Mouse (Mus musculus) liver, embryonic 12.5 days (tissue): ENCODE measurements at regions not wholly inside any gene's neighbourhood (a gene's known extent, or its start where the extent isn't known, plus 50 kb on each side); places are given as distances from the start of the nearest gene placed in this dataset.

Source experiments
- ATAC-seq: fragments of 200-750 bp; cut with Nextera tagmentation; 2 replicates; pipeline ENCODE4 v1.8.0; 2017; ENCODE audit warnings: moderate number of reproducible peaks, mild to moderate bottlenecking, moderate library complexity
- H3K27ac ChIP-seq: fragments of 300-500 bp; sonication (generic); 2 replicates; pipeline ENCODE4 v1.5.1; 2016; ENCODE audit warnings: mild to moderate bottlenecking
- H3K27me3 ChIP-seq: fragments of 300-500 bp; sonication (generic); replicated peaks from 2 replicates; pipeline ENCODE4 v1.6.1; 2016; ENCODE audit warnings: mild to moderate bottlenecking, moderate library complexity
- H3K36me3 ChIP-seq: fragments of 300-500 bp; sonication (generic); 2 replicates; pipeline ENCODE4 v1.6.1; 2016; ENCODE audit warnings: mild to moderate bottlenecking, moderate library complexity
- H3K4me1 ChIP-seq: fragments of 300-500 bp; sonication (generic); 2 replicates; pipeline ENCODE4 v1.6.1; 2016
- H3K4me2 ChIP-seq: fragments of 300-500 bp; sonication (generic); 2 replicates; pipeline ENCODE4 v1.6.1; 2016; ENCODE audit warnings: mild to moderate bottlenecking, moderate library complexity
- H3K4me3 ChIP-seq: fragments of 300-500 bp; sonication (generic); 2 replicates; pipeline ENCODE4 v1.5.1; 2016; ENCODE audit warnings: mild to moderate bottlenecking, moderate library complexity
- H3K9ac ChIP-seq: fragments of 300-500 bp; sonication (generic); 2 replicates; pipeline ENCODE4 v1.6.1; 2016; ENCODE audit warnings: mild to moderate bottlenecking, moderate library complexity
- H3K9me3 ChIP-seq: fragments of 300-500 bp; sonication (generic); replicated peaks from 2 replicates; pipeline ENCODE4 v1.6.1; 2016; ENCODE audit warnings: mild to moderate bottlenecking, moderate library complexity
- WGBS: fragments of 180-500 bp; shearing (Covaris S2); methylation state at CpG from one replicate; pipeline ENCODE4 v1.1.7; 2016; ENCODE audit not compliant: insufficient replicate concordance; 5-methylcytosine and 5-hydroxymethylcytosine counted together

DNA sequence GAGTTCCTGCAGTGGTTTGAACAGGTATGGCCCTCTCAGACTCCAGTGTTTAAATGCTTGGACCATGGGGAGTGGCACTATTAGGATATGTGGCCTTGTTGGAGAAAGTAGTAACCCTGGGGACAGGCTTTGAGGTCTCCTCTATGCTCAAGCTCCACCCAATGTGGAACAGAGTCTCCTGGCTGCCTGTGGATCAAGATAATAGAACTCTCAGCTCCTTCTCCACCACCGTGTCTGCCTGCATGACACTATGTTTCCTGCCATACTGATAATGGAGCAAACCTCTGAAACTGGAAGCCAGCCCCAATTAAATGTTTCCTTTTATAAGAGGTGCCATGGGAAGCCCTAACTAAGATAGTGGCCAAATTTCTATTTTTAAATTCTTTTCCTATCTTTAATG is 252.2 kb downstream of the Sox4 start:
- H3K36me3 ChIP-seq, result no peaks in the 10 kb centered on the region
- 0 out of 2 replicates have a peak, but pooled peaks cover 6% of the 10 kb centered on the region for H3K4me1 ChIP-seq
- no peaks in the 10 kb centered on the region for H3K9me3 ChIP-seq
- H3K4me3 ChIP-seq, result no peak overlapping the region
- no peak overlapping the region for H3K9ac ChIP-seq
- no peaks in the 10 kb centered on the region for H3K27me3 ChIP-seq
- no peak overlapping the region for H3K27ac ChIP-seq
- no peak for ATAC-seq
- no peak overlapping the region for H3K4me2 ChIP-seq
- WGBS, result 17% methylated on average over 1 of the region's 1 CpGs

DNA sequence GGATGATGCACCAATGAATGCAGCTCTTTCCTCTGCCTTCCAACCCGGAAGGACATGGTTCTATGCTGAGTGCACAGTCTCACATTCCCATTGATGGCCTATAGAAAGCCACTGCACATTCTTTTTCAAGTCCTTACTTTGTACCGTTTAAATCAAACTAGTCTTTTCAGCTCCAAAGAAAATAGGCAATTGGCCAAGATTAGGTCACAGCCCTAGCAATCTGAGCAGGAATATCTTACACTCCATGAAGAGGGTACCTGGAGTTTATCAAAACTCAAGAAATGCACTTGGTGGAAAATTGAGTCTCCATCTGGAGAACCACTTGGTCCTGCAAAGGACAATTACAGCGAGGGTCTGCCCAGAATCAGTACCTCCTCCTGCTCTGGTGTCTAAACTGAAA is 253.4 kb downstream of the Sox4 start:
- Histone ChIP-seq H3K9me3 (no peaks in the 10 kb centered on the region), H3K27ac (no peak overlapping the region), H3K27me3 (no peaks in the 10 kb centered on the region), H3K9ac (no peak overlapping the region), H3K4me2 (no peak overlapping the region), H3K4me3 (no peak overlapping the region), H3K36me3 (no peaks in the 10 kb centered on the region), H3K4me1 (0 out of 2 replicates have a peak, but pooled peaks cover 6% of the 10 kb centered on the region)
- no peak for ATAC-seq
- 74% methylated on average over 3 of the region's 3 CpGs for WGBS

DNA sequence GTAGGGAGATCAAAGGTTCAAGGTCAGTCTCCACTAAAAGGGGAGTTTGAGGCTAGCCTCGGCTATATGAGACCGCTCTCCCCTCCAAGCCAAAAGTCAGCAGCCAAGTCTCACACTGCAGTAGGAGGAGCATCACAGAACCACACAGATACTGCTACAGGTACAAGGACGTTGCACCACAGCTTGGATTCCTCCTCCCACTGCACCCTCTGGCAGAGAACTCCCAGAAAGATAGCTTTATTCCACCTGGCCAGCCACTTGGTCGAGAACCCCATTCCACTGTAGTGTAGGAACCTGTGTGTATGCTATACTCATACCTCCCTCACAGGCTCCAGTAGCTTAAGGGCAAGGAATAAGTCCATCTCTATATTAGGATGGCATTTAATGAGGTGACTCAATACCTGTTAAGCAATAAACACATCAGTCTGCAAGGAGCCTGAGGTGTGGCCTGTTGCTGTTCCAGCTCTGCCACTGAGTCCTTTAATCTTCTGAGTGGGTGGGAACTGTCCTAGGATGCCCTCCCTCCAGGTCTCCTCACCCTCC is 254.0 kb downstream of the Sox4 start:
- WGBS, result 72% methylated on average over 4 of the region's 4 CpGs
- Histone ChIP-seq H3K36me3 (no peaks in the 10 kb centered on the region), H3K9ac (no peak overlapping the region), H3K4me1 (0 out of 2 replicates have a peak, but pooled peaks cover 6% of the 10 kb centered on the region), H3K9me3 (no peaks in the 10 kb centered on the region), H3K4me2 (no peak overlapping the region), H3K27ac (no peak overlapping the region), H3K4me3 (no peak overlapping the region), H3K27me3 (no peaks in the 10 kb centered on the region)
- no peak for ATAC-seq

DNA sequence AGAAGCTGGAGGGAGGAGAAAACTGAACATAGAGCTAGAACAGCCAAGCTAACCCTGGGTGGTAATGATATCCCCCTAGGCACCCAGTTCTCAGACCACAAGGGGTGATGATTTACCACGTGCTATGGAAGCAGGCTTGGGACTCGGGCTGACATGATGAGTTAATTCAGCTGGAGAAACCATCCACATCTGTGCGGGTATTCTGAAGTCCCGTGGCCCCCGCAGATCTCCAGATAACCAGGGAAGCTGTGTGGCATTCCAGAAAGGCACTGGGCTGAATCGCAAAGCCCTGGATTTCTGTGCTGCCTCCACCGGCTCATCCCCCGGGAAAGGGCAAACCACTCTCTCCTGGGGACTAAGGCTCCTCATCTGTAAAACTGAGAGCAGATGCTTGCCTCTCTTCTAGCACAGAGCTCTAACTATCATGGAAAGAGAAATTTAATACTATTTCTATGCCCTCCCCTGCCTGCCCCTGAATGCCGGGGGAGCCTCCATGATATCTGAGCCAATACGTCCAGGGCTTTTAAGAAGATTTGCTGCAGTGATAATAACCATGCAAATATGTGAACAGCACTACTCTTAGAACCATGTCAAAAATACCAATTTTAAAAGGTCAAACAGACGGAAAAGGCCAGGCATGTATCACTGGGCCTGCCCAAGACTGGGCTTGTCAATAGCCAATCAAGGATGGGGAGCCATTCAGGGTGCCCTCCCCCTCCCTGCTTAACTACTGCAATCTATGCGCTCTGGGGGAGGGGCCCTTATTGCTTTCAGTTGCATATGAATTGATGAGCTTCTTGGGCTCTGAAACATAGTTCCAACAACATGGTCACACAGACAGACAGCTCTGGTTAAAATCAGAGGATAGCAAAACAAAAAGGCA is 255.5 kb downstream of the Sox4 start:
- WGBS, result 62% methylated on average over 12 of the region's 12 CpGs
- no peak for ATAC-seq
- H3K36me3 ChIP-seq, result no peaks in the 10 kb centered on the region
- H3K27ac ChIP-seq, result no peak overlapping the region
- 0 out of 2 replicates have a peak, but pooled peaks cover 6% of the 10 kb centered on the region for H3K4me1 ChIP-seq
- no peak overlapping the region for H3K4me2 ChIP-seq
- no peak overlapping the region for H3K9ac ChIP-seq
- no peaks in the 10 kb centered on the region for H3K27me3 ChIP-seq
- no peaks in the 10 kb centered on the region for H3K9me3 ChIP-seq
- H3K4me3 ChIP-seq, result no peak overlapping the region

DNA sequence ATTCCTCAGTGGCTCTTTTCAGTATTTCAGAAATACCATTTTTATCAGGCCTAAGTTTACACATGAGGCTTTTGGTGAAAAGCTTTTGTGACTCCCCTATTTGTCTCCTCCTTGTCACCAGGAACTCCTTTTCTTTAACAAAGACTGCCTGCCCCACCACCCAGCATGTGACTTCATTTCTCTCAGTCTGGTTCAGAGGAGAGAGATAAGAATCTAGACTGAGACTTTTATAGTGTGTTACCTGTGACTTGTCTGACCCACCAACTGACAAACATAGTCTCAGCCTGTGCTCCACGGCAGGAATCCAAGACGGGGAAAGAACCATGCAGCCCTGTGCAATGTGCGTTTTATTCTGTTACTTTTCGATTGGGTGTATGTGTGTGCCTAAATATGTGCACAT is 260.4 kb downstream of the Sox4 start:
- Histone ChIP-seq H3K9me3 (no peaks in the 10 kb centered on the region), H3K9ac (no peak overlapping the region), H3K27ac (no peak overlapping the region), H3K4me2 (no peak overlapping the region), H3K4me3 (no peak overlapping the region), H3K27me3 (no peaks in the 10 kb centered on the region), H3K4me1 (no peaks in the 10 kb centered on the region), H3K36me3 (no peaks in the 10 kb centered on the region)
- 81% methylated on average over 4 of the region's 4 CpGs for WGBS
- no peak for ATAC-seq

DNA sequence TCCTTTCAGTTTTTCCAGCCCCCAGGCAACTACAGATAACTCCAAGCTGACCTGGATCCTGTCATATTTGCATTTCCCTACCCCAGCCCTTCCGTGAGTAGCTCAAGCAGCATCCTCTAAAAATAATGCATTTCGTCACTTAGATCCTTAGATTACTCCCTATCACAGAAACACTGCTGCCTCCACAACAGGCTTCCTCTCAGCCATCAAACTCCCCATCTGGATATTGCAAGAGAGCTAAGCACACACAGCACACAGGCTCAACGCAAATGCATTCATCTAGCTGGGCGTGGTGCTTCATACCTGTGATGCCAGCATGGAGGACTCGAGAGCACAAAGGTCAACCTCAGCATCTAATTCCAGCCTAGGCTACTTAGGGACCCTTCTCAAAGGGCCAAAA is 260.9 kb downstream of the Sox4 start:
- Histone ChIP-seq H3K27ac (no peak overlapping the region), H3K4me1 (no peaks in the 10 kb centered on the region), H3K4me3 (no peak overlapping the region), H3K9me3 (no peaks in the 10 kb centered on the region), H3K4me2 (no peak overlapping the region), H3K9ac (no peak overlapping the region), H3K27me3 (no peaks in the 10 kb centered on the region), H3K36me3 (no peaks in the 10 kb centered on the region)
- WGBS, result 54% methylated on average over 5 of the region's 5 CpGs
- ATAC-seq, result no peak

DNA sequence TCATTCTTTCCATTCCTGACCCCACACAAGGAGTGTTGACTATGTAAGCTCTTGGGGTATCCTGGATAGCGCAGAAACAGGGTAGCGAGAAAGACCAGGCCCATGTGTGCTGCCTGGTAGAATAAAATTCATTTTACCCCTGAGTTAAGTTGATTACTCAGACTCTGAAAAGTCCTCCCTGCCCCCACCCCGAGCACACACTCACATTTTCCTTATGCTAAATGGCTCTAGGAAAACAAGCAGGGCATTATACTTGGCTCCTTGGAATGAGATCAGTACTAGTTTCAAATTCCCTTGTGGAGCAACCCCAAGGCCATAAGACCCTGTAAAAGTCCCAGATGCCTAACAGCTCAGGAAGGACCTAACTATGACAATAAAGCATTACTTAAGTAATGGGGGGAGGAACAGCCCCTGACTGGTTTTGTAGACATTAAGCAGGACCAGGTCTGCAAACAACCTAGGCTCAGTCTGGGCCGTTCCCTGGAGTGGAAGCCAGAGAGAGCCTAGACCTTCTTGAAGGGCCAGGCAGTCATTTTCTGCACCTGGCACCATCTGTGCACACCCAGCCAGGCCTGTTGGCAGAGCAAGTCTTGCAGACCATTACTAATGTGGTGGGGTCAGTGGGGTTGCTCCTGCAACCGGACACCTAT is 262.9 kb downstream of the Sox4 start:
- Histone ChIP-seq H3K27ac (no peak overlapping the region), H3K4me1 (no peaks in the 10 kb centered on the region), H3K27me3 (no peaks in the 10 kb centered on the region), H3K36me3 (no peaks in the 10 kb centered on the region), H3K9ac (no peak overlapping the region), H3K4me2 (no peak overlapping the region), H3K9me3 (no peaks in the 10 kb centered on the region), H3K4me3 (no peak overlapping the region)
- 77% methylated on average over 5 of the region's 5 CpGs for WGBS
- no peak for ATAC-seq

DNA sequence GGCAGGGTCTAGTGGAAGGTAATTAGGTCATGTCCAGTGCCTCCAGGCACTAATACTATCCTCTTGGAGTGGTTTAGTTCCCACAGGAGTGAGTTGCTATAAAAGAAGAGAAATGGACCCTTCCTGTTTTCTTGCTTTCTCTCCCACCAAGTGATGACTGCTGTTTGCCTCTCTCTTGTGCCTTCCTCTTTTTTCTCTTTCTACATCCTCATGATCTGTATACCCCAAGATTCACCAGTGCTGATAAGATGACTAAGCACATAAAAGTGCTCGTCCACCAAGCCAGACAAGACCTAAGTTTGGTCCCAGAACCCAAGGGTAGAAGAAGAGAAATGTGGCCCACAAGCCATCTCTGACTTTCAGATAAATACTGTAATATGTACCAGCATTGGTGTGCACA is 265.7 kb downstream of the Sox4 start:
- Histone ChIP-seq H3K9me3 (no peaks in the 10 kb centered on the region), H3K4me1 (no peaks in the 10 kb centered on the region), H3K4me3 (no peak overlapping the region), H3K27ac (no peak overlapping the region), H3K9ac (no peak overlapping the region), H3K36me3 (no peaks in the 10 kb centered on the region), H3K4me2 (no peak overlapping the region), H3K27me3 (no peaks in the 10 kb centered on the region)
- 15% methylated on average over 1 of the region's 1 CpGs for WGBS
- ATAC-seq, result no peak

DNA sequence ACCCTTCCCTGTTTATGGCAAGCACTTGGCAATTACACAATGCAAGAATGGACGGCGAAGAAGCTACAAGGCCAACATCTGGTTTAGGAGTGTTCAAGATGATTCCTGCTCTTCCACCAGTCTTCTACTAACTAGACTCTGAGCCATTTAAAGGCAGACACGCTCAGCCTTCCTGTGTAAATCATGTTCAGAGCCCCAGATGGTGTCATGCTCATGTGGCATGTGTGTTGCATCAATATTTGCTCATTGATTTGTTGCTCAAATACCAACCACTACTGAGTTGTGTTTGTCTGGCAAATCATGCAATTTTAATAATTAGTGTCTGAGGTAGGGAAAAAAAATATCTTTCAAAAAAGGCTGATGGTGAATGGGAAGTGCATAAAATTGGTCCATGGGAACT is 269.2 kb downstream of the Sox4 start:
- 73% methylated on average over 3 of the region's 3 CpGs for WGBS
- no peak for ATAC-seq

DNA sequence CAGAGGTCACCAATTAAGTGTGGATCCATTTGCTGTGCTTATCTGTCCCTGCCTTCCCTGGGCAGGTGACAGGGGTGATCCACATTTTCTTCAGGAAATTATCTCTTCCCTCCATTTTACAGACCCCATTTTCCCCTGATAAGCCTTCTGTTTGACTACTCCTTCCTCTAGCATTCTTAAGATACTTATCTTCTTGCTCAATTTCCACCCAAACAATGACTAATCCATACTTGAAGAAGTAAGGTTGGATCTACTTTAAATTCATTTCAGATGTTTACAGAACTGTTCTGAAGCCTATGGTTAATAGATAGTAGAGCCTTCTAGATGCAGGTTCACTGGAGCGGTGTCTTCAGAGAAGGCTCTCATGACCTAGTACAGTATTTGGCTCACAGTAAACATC is 273.2 kb downstream of the Sox4 start:
- no peak for ATAC-seq
- no peak overlapping the region for H3K27ac ChIP-seq
- WGBS, result 72% methylated on average over 1 of the region's 1 CpGs

More for the DNA sequence above, 269.2 kb downstream of the Sox4 start:
- H3K4me2 ChIP-seq, result no peak overlapping the region
- no peaks in the 10 kb centered on the region for H3K4me1 ChIP-seq
- no peak overlapping the region for H3K4me3 ChIP-seq
- H3K36me3 ChIP-seq, result no peaks in the 10 kb centered on the region
- H3K9me3 ChIP-seq, result no peaks in the 10 kb centered on the region
- no peaks in the 10 kb centered on the region for H3K27me3 ChIP-seq
- H3K27ac ChIP-seq, result no peak overlapping the region
- H3K9ac ChIP-seq, result no peak overlapping the region

DNA sequence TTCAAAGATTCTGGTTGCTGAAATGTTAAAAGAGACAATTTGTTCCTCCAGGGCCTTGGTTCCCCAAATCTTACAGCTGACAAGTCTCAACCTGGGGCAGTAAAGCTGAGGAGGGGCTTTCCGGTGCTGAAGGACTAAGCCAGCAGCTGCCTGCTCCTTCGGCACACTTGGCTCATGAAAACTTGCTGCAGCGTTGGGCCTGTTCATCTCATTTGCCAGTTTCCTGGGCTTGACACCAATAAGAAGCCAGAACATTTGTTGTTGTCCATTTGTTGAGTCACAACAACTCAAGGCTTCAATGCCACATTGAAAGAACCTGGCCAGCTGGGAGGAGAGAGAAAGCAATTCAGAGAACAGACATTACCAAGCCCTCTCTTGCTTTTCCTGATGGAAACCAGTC is 279.9 kb downstream of the Sox4 start:
- ATAC-seq, result no peak
- 70% methylated on average over 3 of the region's 3 CpGs for WGBS
- no peak overlapping the region for H3K4me2 ChIP-seq

More for the DNA sequence above, 273.2 kb downstream of the Sox4 start:
- Histone ChIP-seq H3K4me2 (no peak overlapping the region), H3K4me3 (no peak overlapping the region), H3K36me3 (no peaks in the 10 kb centered on the region), H3K9me3 (no peaks in the 10 kb centered on the region), H3K27me3 (no peaks in the 10 kb centered on the region), H3K4me1 (no peaks in the 10 kb centered on the region), H3K9ac (no peak overlapping the region)

DNA sequence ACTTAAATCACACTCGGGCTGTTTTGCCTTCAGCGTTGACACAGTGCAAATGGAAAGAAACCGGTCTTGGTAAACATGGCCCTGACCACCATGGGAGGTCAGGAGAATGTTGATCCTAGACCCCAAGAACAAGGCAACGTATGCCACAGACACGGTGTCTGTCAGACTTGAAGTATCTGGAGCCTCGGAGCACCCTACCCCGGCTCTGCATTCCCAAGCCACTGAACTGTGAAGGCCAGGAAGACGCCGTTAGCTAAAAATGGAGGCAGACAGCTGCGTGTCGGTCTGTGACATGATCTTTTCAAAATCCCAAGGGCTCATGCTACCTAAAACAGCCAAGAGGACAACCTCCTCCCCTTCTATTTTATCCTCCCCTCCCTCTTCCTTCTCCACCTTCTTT is 282.0 kb downstream of the Sox4 start:
- Histone ChIP-seq H3K4me1 (peaks cover 8% of the 10 kb centered on the region; the same call in 1 of the 2 replicates), H3K36me3 (no peaks in the 10 kb centered on the region), H3K4me2 (no peak overlapping the region), H3K9ac (no peak overlapping the region), H3K27ac (no peak overlapping the region), H3K9me3 (no peaks in the 10 kb centered on the region), H3K27me3 (no peaks in the 10 kb centered on the region), H3K4me3 (no peak overlapping the region)
- ATAC-seq, result no peak
- WGBS, result 77% methylated on average over 11 of the region's 11 CpGs

More for the DNA sequence above, 279.9 kb downstream of the Sox4 start:
- no peak overlapping the region for H3K9ac ChIP-seq
- 0 out of 2 replicates have a peak, but pooled peaks cover 3% of the 10 kb centered on the region for H3K4me1 ChIP-seq
- H3K36me3 ChIP-seq, result no peaks in the 10 kb centered on the region
- no peaks in the 10 kb centered on the region for H3K9me3 ChIP-seq
- H3K27ac ChIP-seq, result no peak overlapping the region
- H3K4me3 ChIP-seq, result no peak overlapping the region
- no peaks in the 10 kb centered on the region for H3K27me3 ChIP-seq
